Mouse (Mus musculus) embryonic facial prominence, embryonic 14.5 days (tissue): ENCODE results near the gene Nid1. TPM values are rescaled to one million over a fixed set of nuclear protein-coding genes. Genes with fewer than 3 reads are reported as not detected.

ENCODE experiments used
- ATAC-seq: fragments of 200-750 bp; cut with Nextera tagmentation; 2 replicates; pipeline ENCODE4 v1.8.0; 2017; ENCODE audit warnings: low read depth, moderate number of reproducible peaks, moderate TSS enrichment
- DNase-seq: peaks from one replicate; pipeline ENCODE4 v3.0.0-alpha.2; 2015; ENCODE audit warnings: low spot score
- H3K27ac ChIP-seq: fragments of 300-500 bp; sonication (generic); replicated peaks from 2 replicates; pipeline ENCODE4 v1.5.1; 2014; ENCODE audit warnings: low read depth, mild to moderate bottlenecking, low read length, moderate library complexity
- H3K27me3 ChIP-seq: fragments of 300-500 bp; sonication (generic); replicated peaks from 2 replicates; pipeline ENCODE4 v1.6.1; 2014; ENCODE audit warnings: low read length; ENCODE audit not compliant: control insufficient read depth, insufficient read depth
- H3K36me3 ChIP-seq: fragments of 300-500 bp; sonication (generic); 2 replicates; pipeline ENCODE4 v1.6.1; 2014; ENCODE audit warnings: low read length, mixed read lengths; ENCODE audit not compliant: control insufficient read depth, insufficient read depth
- H3K4me1 ChIP-seq: fragments of 300-500 bp; sonication (generic); 2 replicates; pipeline ENCODE4 v1.6.1; 2014; ENCODE audit warnings: antibody characterized with exemption, low read length; ENCODE audit not compliant: control insufficient read depth, insufficient read depth
- H3K4me2 ChIP-seq: fragments of 300-500 bp; sonication (generic); 2 replicates; pipeline ENCODE4 v1.6.1; 2014; ENCODE audit warnings: low read depth, mild to moderate bottlenecking, low read length, moderate library complexity, mixed read lengths
- H3K4me3 ChIP-seq: fragments of 300-500 bp; sonication (generic); 2 replicates; pipeline ENCODE4 v1.5.1; 2014; ENCODE audit warnings: low read depth, mild to moderate bottlenecking, low read length
- H3K9ac ChIP-seq: fragments of 300-500 bp; sonication (generic); 2 replicates; pipeline ENCODE4 v1.6.1; 2014; ENCODE audit warnings: low read depth, mild to moderate bottlenecking, low read length, moderate library complexity, mixed read lengths
- H3K9me3 ChIP-seq: fragments of 300-500 bp; sonication (generic); 2 replicates; pipeline ENCODE4 v1.6.1; 2016; ENCODE audit warnings: low read length; ENCODE audit not compliant: control insufficient read depth
- WGBS: fragments of 180-500 bp; shearing (Covaris S2); extraction: QIAGEN DNeasy Blood & Tissue Kit; methylation state at CpG from one replicate; pipeline ENCODE4 v1.1.7; 2014; 5-methylcytosine and 5-hydroxymethylcytosine counted together
- polyA plus RNA-seq: library from polyadenylated mRNA; unstranded; fragments of >200 nt; fragmentation: Nextera tagmentation; extraction: Ambion mirVana; gene quantifications from 2 replicates; pipeline ENCODE4 v1.2.1, GENCODE M21; 2014

Gene Nid1
- polyA plus RNA-seq, 1 experiment from 2014 or later: 142 TPM

DNA sequence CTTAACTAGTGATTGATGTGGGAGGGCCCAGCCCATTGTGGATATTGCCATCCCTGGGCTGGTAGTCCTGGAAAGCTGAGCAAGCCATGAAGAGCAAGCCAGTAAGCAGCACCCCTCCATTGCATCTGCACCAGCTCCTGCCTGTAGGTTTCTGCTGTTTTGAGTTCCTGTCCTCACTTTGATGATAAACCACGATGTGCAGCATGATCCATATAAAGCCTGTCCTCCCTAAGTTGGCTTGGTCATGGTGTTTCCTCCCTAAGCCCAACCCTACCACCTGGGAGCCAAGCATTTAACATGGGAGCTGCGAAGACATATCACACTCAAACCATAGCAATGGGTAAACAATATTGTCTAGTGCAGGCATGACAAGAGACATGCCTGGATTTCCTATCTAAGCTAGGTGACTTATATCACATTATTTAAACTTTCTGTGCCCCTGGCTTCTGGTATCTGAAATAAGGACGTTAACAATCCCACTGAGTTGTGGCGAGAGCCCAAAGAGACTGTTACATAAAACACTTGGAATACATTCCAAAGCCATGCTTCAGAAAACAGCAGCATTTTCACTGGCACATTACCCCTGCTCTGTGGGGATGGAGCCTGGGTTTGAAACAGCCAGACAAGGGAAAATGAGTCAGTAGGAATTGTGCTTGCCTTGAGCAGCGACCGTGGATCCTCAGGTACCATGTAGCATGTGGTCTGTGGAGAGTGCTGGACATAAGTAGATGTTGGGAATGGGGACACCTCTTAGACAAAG is 111.3 kb downstream of the Nid1 start:
- no peaks in the 10 kb centered on the region for H3K4me1 ChIP-seq
- H3K9ac ChIP-seq: no peak overlapping the region
- 82% methylated on average over 6 of the region's 6 CpGs for WGBS
- H3K9me3 ChIP-seq: no peaks in the 10 kb centered on the region
- no peak for ATAC-seq
- H3K27me3 ChIP-seq: no peaks in the 10 kb centered on the region
- DNase-seq: no peak
- no peak overlapping the region for H3K27ac ChIP-seq
- H3K4me3 ChIP-seq: no peak overlapping the region
- no peak overlapping the region for H3K4me2 ChIP-seq
- no peaks in the 10 kb centered on the region for H3K36me3 ChIP-seq

- no peaks in the 10 kb centered on the region for H3K9me3 ChIP-seq
- 60% methylated on average over 9 of the region's 9 CpGs for WGBS
- no peak overlapping the region for H3K4me3 ChIP-seq
- H3K27me3 ChIP-seq: no peaks in the 10 kb centered on the region
- no peak overlapping the region for H3K9ac ChIP-seq
- no peak overlapping the region for H3K27ac ChIP-seq
- ATAC-seq (no peak), DNase-seq (no peak)
- no peaks in the 10 kb centered on the region for H3K36me3 ChIP-seq
- H3K4me2 ChIP-seq: no peak overlapping the region
- no peaks in the 10 kb centered on the region for H3K4me1 ChIP-seq
These were observed 112.6 kb downstream of the Nid1 start for GRCm38 (mm10) chr13:13549687-13550660.

GRCm38 (mm10) chr13:13552020-13552419 is 114.7 kb downstream of the Nid1 start:
- Histone ChIP-seq H3K9ac (no peak overlapping the region), H3K4me1 (no peaks in the 10 kb centered on the region), H3K4me2 (no peak overlapping the region), H3K27me3 (no peaks in the 10 kb centered on the region), H3K4me3 (no peak overlapping the region), H3K9me3 (no peaks in the 10 kb centered on the region), H3K36me3 (no peaks in the 10 kb centered on the region), H3K27ac (no peak overlapping the region)
- ATAC-seq (no peak), DNase-seq (no peak)
- 55% methylated on average over 3 of the region's 3 CpGs for whole genome bisulfite sequencing

DNA sequence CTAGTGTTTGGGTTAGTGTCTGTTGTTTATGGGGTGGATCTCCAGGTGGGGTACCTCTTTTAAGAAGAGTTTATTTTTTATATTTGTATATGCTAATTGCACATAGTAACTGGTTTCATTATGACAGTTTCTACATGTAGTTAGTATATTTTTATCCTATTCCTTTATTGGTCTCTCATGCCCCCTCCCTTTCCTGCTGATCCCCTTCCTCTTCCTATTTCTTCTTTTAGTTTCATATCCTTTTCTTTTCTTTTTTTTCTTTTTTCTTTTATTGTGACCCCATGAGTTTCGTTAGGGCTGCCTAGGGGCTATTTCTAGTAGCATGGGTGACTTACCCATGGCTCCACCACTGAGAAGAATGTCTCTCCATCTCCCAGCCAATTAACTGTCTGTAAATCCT is 116.3 kb downstream of the Nid1 start:
- Histone ChIP-seq H3K36me3 (no peaks in the 10 kb centered on the region), H3K4me3 (no peak overlapping the region), H3K9me3 (no peaks in the 10 kb centered on the region), H3K27me3 (no peaks in the 10 kb centered on the region), H3K4me2 (no peak overlapping the region), H3K27ac (no peak overlapping the region), H3K4me1 (no peaks in the 10 kb centered on the region), H3K9ac (no peak overlapping the region)
- DNase-seq: no peak
- ATAC-seq: no peak
- WGBS: 45% methylated on average over 1 of the region's 1 CpGs

- H3K27me3 ChIP-seq: no peaks in the 10 kb centered on the region
- no peak overlapping the region for H3K27ac ChIP-seq
- 85% methylated on average over 3 of the region's 3 CpGs for WGBS
- H3K9ac ChIP-seq: no peak overlapping the region
- no peak overlapping the region for H3K4me3 ChIP-seq
- H3K4me1 ChIP-seq: no peaks in the 10 kb centered on the region
- no peak for DNase-seq
- no peak for ATAC-seq
- H3K4me2 ChIP-seq: no peak overlapping the region
- H3K9me3 ChIP-seq: no peaks in the 10 kb centered on the region
- H3K36me3 ChIP-seq: no peaks in the 10 kb centered on the region
These were observed 117.8 kb downstream of the Nid1 start for GRCm38 (mm10) chr13:13555196-13555595.

GRCm38 (mm10) chr13:13557001-13557743 is 119.8 kb downstream of the Nid1 start:
- Histone ChIP-seq H3K4me3 (no peak overlapping the region), H3K27me3 (no peaks in the 10 kb centered on the region), H3K9ac (no peak overlapping the region), H3K9me3 (no peaks in the 10 kb centered on the region), H3K27ac (no peak overlapping the region), H3K36me3 (no peaks in the 10 kb centered on the region), H3K4me2 (no peak overlapping the region), H3K4me1 (no peaks in the 10 kb centered on the region)
- WGBS: 78% methylated on average over 5 of the region's 5 CpGs
- no peak for DNase-seq
- ATAC-seq: no peak

DNA sequence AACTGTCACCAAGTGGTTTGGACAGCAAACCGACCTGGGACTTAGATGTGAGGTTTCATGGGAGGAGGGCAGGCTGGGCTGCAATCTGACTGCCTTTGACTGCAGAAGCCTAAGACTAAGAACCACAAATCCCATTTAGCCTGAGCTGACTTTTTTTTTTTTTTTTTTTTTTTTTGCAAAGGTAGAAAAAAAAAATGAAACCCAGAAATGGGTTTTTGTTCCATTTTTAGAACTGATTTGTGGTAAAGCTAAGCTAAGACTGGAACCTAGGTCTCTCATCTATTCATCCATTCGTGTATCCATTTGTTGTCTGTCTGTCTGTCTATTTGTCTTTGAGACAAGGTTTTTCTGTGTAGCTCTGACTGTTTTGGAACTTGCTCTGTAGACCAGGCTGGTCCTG is 120.9 kb downstream of the Nid1 start:
- Histone ChIP-seq H3K4me1 (no peaks in the 10 kb centered on the region), H3K4me2 (no peak overlapping the region), H3K4me3 (no peak overlapping the region), H3K36me3 (no peaks in the 10 kb centered on the region), H3K27ac (no peak overlapping the region), H3K9me3 (no peaks in the 10 kb centered on the region), H3K9ac (no peak overlapping the region), H3K27me3 (no peaks in the 10 kb centered on the region)
- DNase-seq (no peak), ATAC-seq (no peak)
- WGBS: 54% methylated on average over 2 of the region's 2 CpGs

DNA sequence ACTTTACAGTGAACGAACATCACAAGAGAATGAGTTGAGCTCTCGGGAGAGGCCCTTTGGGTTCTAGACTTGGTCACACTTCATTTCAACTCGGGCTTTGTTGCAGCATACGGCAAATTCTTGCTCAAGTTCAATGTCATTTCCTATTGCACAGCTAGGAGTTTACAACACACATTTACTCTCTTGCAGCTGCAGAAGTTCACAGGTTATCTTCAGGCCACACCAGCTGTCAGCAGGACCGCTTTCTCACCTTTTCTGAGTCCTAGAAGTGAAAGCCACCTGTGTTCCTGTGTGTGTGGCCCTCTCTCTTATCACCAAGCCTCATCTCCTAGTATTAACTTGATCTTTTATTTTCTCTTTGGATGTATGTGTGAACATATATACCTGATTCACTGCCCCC is 121.5 kb downstream of the Nid1 start:
- Histone ChIP-seq H3K27ac (no peak overlapping the region), H3K4me2 (no peak overlapping the region), H3K27me3 (no peaks in the 10 kb centered on the region), H3K36me3 (no peaks in the 10 kb centered on the region), H3K9me3 (no peaks in the 10 kb centered on the region), H3K9ac (no peak overlapping the region), H3K4me1 (no peaks in the 10 kb centered on the region), H3K4me3 (no peak overlapping the region)
- ATAC-seq (no peak), DNase-seq (no peak)
- 67% methylated on average over 5 of the region's 5 CpGs for WGBS
